Mouse (Mus musculus): ENCODE results near the gene Ankrd33b.

GRCm38 (mm10) chr15:31348241-31348640 lies 19.3 kb downstream of the Ankrd33b start:
- TF ChIP-seq EP300 (IDR thresholded peaks at IDR 0.05; ENCODE audit: low read depth): no peak
- no peak for TF ChIP-seq CTCF (IDR thresholded peaks at IDR 0.05; ENCODE audit: low read depth)

All from liver, postnatal 0 days (tissue).